Mouse (Mus musculus) megakaryocyte, embryonic 14.5 days (primary cell): ENCODE data around the gene Wnt8b. TPM values are rescaled to one million over a fixed set of nuclear protein-coding genes. Genes with fewer than 3 reads are reported as not detected.
A peak's percentile ranks its signal among the peaks of the same experiment; 100 is the strongest.

Experiments used
- H3K27me3 ChIP-seq: replicated peaks from 2 replicates; pipeline ENCODE3; 2012; ENCODE audit warnings: inconsistent platforms
- H3K36me3 ChIP-seq: replicated peaks from 2 replicates; pipeline ENCODE3; 2012; ENCODE audit warnings: low read length, inconsistent platforms, mixed read lengths
- H3K4me1 ChIP-seq: 2 replicates; pipeline ENCODE4 v1.6.1; 2012; ENCODE audit warnings: inconsistent platforms
- H3K4me3 ChIP-seq: replicated peaks from 2 replicates; pipeline ENCODE3; 2012; ENCODE audit warnings: moderate library complexity, mild to moderate bottlenecking, inconsistent platforms
- H3K9me3 ChIP-seq: 2 replicates; pipeline ENCODE4 v1.6.1; 2012; ENCODE audit warnings: inconsistent platforms
- FLI1 ChIP-seq: IDR thresholded peaks from 2 replicates; pipeline ENCODE4 v1.6.1; 2012; ENCODE audit warnings: low read length, inconsistent platforms, mixed read lengths
- GATA1 ChIP-seq: IDR thresholded peaks from 3 replicates; pipeline ENCODE4 v1.6.1; 2012; ENCODE audit warnings: mixed read lengths, low read length, inconsistent platforms, borderline replicate concordance
- polyA plus RNA-seq: library from polyadenylated mRNA; stranded (reverse); fragments of >175 nt; gene quantifications from 2 replicates; pipeline ENCODE4 v1.2.3, GENCODE M21; 2012; ENCODE audit warnings: low replicate concordance; ENCODE audit not compliant: insufficient read depth

The Wnt8b gene
- polyA plus RNA-seq, 1 experiment, result not detected

DNA sequence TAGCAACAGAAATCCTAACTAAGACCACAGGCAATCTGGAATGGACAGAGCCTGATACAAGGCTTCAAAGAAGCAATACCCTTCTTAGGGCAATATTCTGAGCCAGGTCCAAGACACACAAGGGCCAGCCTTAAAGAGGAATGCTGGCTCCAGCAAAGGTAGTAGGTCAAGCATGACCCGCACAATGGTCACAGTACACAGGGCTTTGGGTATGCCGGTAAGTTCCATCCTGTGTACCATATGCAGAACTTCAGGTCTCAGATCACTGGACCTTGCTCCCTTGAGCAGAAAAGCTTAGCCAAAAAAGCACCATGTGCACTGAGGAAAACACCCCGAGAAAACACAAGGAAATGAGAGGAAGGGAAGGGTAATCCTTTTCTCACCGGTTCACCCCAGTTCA lies 60.0 kb downstream of the Wnt8b start:
- no peak for TF ChIP-seq GATA1
- no peak for TF ChIP-seq FLI1
- Histone ChIP-seq H3K36me3 (peaks cover 55% of the 10 kb centered on the region), H3K4me1 (peaks cover 17% of the 10 kb centered on the region), H3K27me3 (peaks cover 3% of the 10 kb centered on the region), H3K4me3 (peak overlapping the region; percentile 18), H3K9me3 (no peaks in the 10 kb centered on the region)

DNA sequence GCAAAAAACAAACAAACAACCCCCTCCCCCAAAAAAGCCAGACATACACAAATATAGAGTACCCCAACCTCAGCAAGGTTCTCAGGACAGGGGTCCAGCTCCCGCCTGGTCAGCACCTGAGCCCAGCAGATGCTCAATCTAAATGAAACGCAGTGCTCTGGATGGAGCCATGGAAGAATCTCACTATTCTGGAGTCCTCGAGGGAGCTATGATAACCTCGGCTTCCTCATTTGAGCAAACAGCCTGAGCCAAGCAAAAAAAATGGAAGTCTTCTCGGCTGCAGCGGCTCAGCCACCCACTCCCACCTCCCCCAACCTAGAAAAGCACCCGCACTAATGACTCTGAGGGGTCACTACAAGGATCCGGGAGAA lies 61.2 kb downstream of the Wnt8b start:
- Histone ChIP-seq H3K27me3 (peaks cover 3% of the 10 kb centered on the region), H3K4me3 (peak overlapping the region; percentile 100), H3K9me3 (no peaks in the 10 kb centered on the region), H3K4me1 (peaks cover 17% of the 10 kb centered on the region), H3K36me3 (peaks cover 43% of the 10 kb centered on the region)
- no peak for TF ChIP-seq FLI1
- no peak for TF ChIP-seq GATA1

DNA sequence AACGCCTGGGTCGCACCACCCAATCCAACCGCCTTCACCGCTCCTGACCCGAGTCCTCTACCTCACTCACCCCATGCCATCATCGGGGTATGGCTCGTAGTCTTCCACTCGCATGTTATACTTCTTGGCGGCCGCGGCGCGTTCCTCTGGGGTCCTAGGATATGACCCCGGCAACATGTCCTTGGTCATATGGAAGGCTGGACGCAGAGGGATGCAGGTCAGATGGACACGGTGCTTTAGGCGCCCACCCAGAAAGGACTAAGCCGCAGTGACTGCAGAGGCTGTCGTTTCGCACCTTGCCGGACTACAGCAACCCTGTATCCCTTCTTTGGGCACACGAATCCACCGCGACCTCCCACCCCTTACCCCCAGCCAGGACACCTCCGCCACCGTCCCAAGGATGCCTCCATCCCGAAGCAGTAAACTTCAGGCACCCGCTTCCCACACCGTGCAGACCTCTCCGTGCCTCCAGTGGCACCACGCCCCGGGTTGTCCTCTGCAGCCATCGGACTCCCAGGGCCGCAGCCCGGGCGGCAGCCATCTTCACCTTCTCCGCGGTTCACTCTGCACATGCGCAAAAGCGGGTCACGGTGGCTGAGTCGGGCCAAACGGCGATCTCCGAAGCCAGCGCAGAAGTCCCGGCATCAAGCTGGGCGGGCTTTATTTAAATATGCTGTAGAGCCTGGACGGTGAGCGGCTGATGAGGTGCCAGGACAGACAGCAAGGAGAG lies 61.8 kb downstream of the Wnt8b start, which contains the start of gene Ndufb8:
Ndufb8 (minus strand) TSS at position 580 of the 730 bp plus-strand sequence.
- Histone ChIP-seq H3K27me3 (peaks cover 3% of the 10 kb centered on the region), H3K36me3 (peaks cover 38% of the 10 kb centered on the region), H3K9me3 (no peaks in the 10 kb centered on the region), H3K4me1 (peaks cover 17% of the 10 kb centered on the region), H3K4me3 (peak within 1 kb of the TSS; percentile 100)
- TF ChIP-seq FLI1, result no peak
- TF ChIP-seq GATA1, result no peak

DNA sequence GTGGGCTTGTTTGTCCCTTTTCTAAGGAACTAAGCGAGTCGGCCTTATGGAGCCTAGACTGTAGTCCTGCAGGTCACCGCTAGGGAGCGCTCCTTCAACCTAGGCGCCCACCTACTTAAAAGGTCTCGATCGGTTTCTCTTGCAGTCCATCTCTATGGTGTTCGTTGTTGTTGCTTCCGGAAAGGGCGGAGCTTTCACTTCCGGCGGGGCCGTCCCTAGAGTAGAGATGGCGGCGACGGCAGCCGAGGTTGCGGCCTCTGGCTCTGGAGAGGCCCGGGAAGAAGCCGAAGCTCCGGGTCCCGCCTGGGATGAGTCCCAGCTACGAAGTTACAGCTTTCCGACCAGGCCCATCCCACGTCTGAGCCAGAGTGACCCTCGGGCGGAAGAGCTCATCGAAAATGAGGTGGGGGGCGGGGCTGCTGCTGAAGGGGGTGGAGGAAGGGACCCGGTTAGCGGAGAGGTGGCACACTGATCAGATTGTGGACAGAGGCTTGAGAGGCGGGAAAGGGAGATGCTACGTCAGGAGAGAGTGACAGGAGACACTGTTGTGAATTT lies 69.5 kb downstream of the Wnt8b start, which contains the start of gene Hif1an:
Hif1an (plus strand) TSS at position 199 of the 555 bp plus-strand sequence.
- TF ChIP-seq FLI1 (peak; percentile 84; the same call in 1 of the 2 replicates), GATA1 (no peak)
- Histone ChIP-seq H3K4me1 (peaks cover 12% of the 10 kb centered on the region), H3K36me3 (peaks cover 37% of the 10 kb centered on the region), H3K27me3 (peaks cover 2% of the 10 kb centered on the region), H3K9me3 (no peaks in the 10 kb centered on the region), H3K4me3 (peak within 1 kb of the TSS; percentile 96)

Other genes with a start within 250 kb of the Wnt8b start
- gene Scd2, start 199.8 kb upstream of the Wnt8b start, polyA plus RNA-seq, result 6.4 and 14.5 TPM in 2 replicates
- gene Scd4, start 160.4 kb upstream of the Wnt8b start, polyA plus RNA-seq, result not detected in 2 replicates
- gene Scd1, start 85.6 kb upstream of the Wnt8b start, polyA plus RNA-seq, result 11.6 and 39.1 TPM in 2 replicates
- gene Sec31b, start 52.4 kb downstream of the Wnt8b start, polyA plus RNA-seq, result 1.5 TPM in 1 of 2 replicates, not detected in the other
- gene Gm20538, start 59.4 kb downstream of the Wnt8b start, polyA plus RNA-seq, result not detected in 2 replicates
- 84.9 and 219 TPM in 2 replicates for gene Ndufb8, start 62.0 kb downstream of the Wnt8b start, polyA plus RNA-seq
- 2.9 and 8.0 TPM in 2 replicates for gene Hif1an, start 69.4 kb downstream of the Wnt8b start, polyA plus RNA-seq